Mouse (Mus musculus) embryonic facial prominence, embryonic 15.5 days (tissue): ENCODE data around the gene Wnt16. TPM values are rescaled to one million over a fixed set of nuclear protein-coding genes. Genes with fewer than 3 reads are reported as not detected.
A peak's percentile ranks its signal among the peaks of the same experiment; 100 is the strongest.

ENCODE experiments used
- ATAC-seq: fragments of 200-750 bp; cut with Nextera tagmentation; 2 replicates; pipeline ENCODE4 v1.8.0; 2017; ENCODE audit warnings: low read depth, moderate TSS enrichment; ENCODE audit not compliant: insufficient number of reproducible peaks, low FRiP score, low TSS enrichment
- H3K27ac ChIP-seq: fragments of 300-500 bp; sonication (generic); replicated peaks from 2 replicates; pipeline ENCODE4 v1.5.1; 2015; ENCODE audit warnings: mild to moderate bottlenecking, inconsistent platforms
- H3K27me3 ChIP-seq: fragments of 300-500 bp; sonication (generic); 2 replicates; pipeline ENCODE4 v1.6.1; 2015; ENCODE audit warnings: inconsistent platforms
- H3K36me3 ChIP-seq: fragments of 300-500 bp; sonication (generic); 2 replicates; pipeline ENCODE4 v1.6.1; 2015; ENCODE audit warnings: mild to moderate bottlenecking, inconsistent platforms
- H3K4me1 ChIP-seq: fragments of 300-500 bp; sonication (generic); 2 replicates; pipeline ENCODE4 v1.6.1; 2015; ENCODE audit warnings: inconsistent platforms
- H3K4me2 ChIP-seq: fragments of 300-500 bp; sonication (generic); replicated peaks from 2 replicates; pipeline ENCODE4 v1.6.1; 2015; ENCODE audit warnings: mild to moderate bottlenecking, inconsistent platforms
- H3K4me3 ChIP-seq: fragments of 300-500 bp; sonication (generic); replicated peaks from 2 replicates; pipeline ENCODE4 v1.5.1; 2015; ENCODE audit warnings: mild to moderate bottlenecking, inconsistent platforms
- H3K9ac ChIP-seq: fragments of 300-500 bp; sonication (generic); 2 replicates; pipeline ENCODE4 v1.6.1; 2015; ENCODE audit warnings: inconsistent platforms
- H3K9me3 ChIP-seq: fragments of 300-500 bp; sonication (generic); replicated peaks from 2 replicates; pipeline ENCODE4 v1.6.1; 2016; ENCODE audit warnings: inconsistent platforms
- WGBS: fragments of 180-500 bp; shearing (Covaris S2); methylation state at CpG from one replicate; pipeline ENCODE4 v1.1.7; 2015; 5-methylcytosine and 5-hydroxymethylcytosine counted together
- polyA plus RNA-seq: library from polyadenylated mRNA; unstranded; fragments of >200 nt; fragmentation: Nextera tagmentation; extraction: Ambion mirVana; gene quantifications from 2 replicates; pipeline ENCODE4 v1.2.1, GENCODE M21; 2015

The Wnt16 gene
- polyA plus RNA-seq, 1 experiment from 2014 or later, result 8.9 TPM

- Histone ChIP-seq H3K9me3 (no peaks in the 10 kb centered on the region), H3K36me3 (no peaks in the 10 kb centered on the region), H3K4me2 (peak overlapping the region; percentile 33), H3K4me3 (0 out of 2 replicates have a peak overlapping the region, but pooled peaks have one; percentile 8), H3K27me3 (no peaks in the 10 kb centered on the region), H3K4me1 (peaks cover 19% of the 10 kb centered on the region), H3K27ac (0 out of 2 replicates have a peak overlapping the region, but pooled peaks have one; percentile 52), H3K9ac (no peak overlapping the region)
- peak; percentile 57 for ATAC-seq
- WGBS, result 17% methylated on average over 14 of the region's 14 CpGs
Observed at GRCm38 (mm10) chr6:22280217-22280861, 7.7 kb upstream of the Wnt16 start.

- ATAC-seq, result no peak
- Histone ChIP-seq H3K27me3 (peaks cover 9% of the 10 kb centered on the region), H3K4me3 (no peak overlapping the region), H3K4me1 (peaks cover 19% of the 10 kb centered on the region), H3K9ac (no peak overlapping the region), H3K4me2 (no peak overlapping the region), H3K9me3 (no peaks in the 10 kb centered on the region), H3K36me3 (no peaks in the 10 kb centered on the region), H3K27ac (no peak overlapping the region)
- 86% methylated on average over 4 of the region's 4 CpGs for WGBS
Observed at GRCm38 (mm10) chr6:22282405-22282804, 5.6 kb upstream of the Wnt16 start.

GRCm38 (mm10) chr6:22288737-22289460 is 872 bp downstream of the Wnt16 start:
- no peaks in the 10 kb centered on the region for H3K36me3 ChIP-seq
- H3K4me2 ChIP-seq, result peak overlapping the region; percentile 80
- under 1% methylated on average over 38 of the region's 38 CpGs for WGBS
- H3K27me3 ChIP-seq, result peaks cover 33% of the 10 kb centered on the region
- H3K9me3 ChIP-seq, result no peaks in the 10 kb centered on the region
- peaks cover 23% of the 10 kb centered on the region for H3K4me1 ChIP-seq
- H3K4me3 ChIP-seq, result peak overlapping the region; percentile 47
- no peak overlapping the region for H3K27ac ChIP-seq
- ATAC-seq, result peak; percentile 59
- H3K9ac ChIP-seq, result no peak overlapping the region

GRCm38 (mm10) chr6:22289461-22290021 is 1.5 kb downstream of the Wnt16 start:
- no peaks in the 10 kb centered on the region for H3K9me3 ChIP-seq
- H3K27ac ChIP-seq, result no peak overlapping the region
- H3K4me1 ChIP-seq, result peaks cover 23% of the 10 kb centered on the region
- H3K4me3 ChIP-seq, result peak overlapping the region; percentile 47
- H3K4me2 ChIP-seq, result peak overlapping the region; percentile 80
- no peak for ATAC-seq
- no peaks in the 10 kb centered on the region for H3K36me3 ChIP-seq
- H3K9ac ChIP-seq, result no peak overlapping the region
- H3K27me3 ChIP-seq, result peaks cover 33% of the 10 kb centered on the region
- 4% methylated on average over 21 of the region's 21 CpGs for WGBS

- 84% methylated on average over 8 of the region's 8 CpGs for WGBS
- no peak for ATAC-seq
- H3K27me3 ChIP-seq, result peaks cover 33% of the 10 kb centered on the region
Observed at GRCm38 (mm10) chr6:22290790-22291189, 2.8 kb downstream of the Wnt16 start.

GRCm38 (mm10) chr6:22292056-22292455 is 4.0 kb downstream of the Wnt16 start:
- H3K4me2 ChIP-seq, result no peak overlapping the region
- no peak for ATAC-seq

More at GRCm38 (mm10) chr6:22290790-22291189, 2.8 kb downstream of the Wnt16 start:
- Histone ChIP-seq H3K4me3 (no peak overlapping the region), H3K4me1 (peaks cover 23% of the 10 kb centered on the region), H3K4me2 (no peak overlapping the region), H3K36me3 (no peaks in the 10 kb centered on the region), H3K9ac (no peak overlapping the region), H3K27ac (no peak overlapping the region), H3K9me3 (no peaks in the 10 kb centered on the region)

GRCm38 (mm10) chr6:22293922-22294321 is 5.9 kb downstream of the Wnt16 start:
- Histone ChIP-seq H3K4me2 (no peak overlapping the region), H3K27ac (no peak overlapping the region), H3K27me3 (peaks cover 9% of the 10 kb centered on the region), H3K9me3 (no peaks in the 10 kb centered on the region), H3K4me3 (no peak overlapping the region), H3K9ac (no peak overlapping the region), H3K36me3 (no peaks in the 10 kb centered on the region), H3K4me1 (peaks cover 9% of the 10 kb centered on the region)
- no peak for ATAC-seq
- WGBS, result 40% methylated on average over 3 of the region's 3 CpGs

More at GRCm38 (mm10) chr6:22292056-22292455, 4.0 kb downstream of the Wnt16 start:
- H3K4me3 ChIP-seq, result no peak overlapping the region
- H3K9ac ChIP-seq, result no peak overlapping the region
- no peaks in the 10 kb centered on the region for H3K36me3 ChIP-seq
- H3K9me3 ChIP-seq, result no peaks in the 10 kb centered on the region
- H3K4me1 ChIP-seq, result peaks cover 23% of the 10 kb centered on the region
- WGBS, result 35% methylated on average over 4 of the region's 4 CpGs
- H3K27me3 ChIP-seq, result peaks cover 27% of the 10 kb centered on the region
- H3K27ac ChIP-seq, result no peak overlapping the region

- H3K4me1 ChIP-seq, result no peaks in the 10 kb centered on the region; the same call in 1 of the 2 replicates
- no peak overlapping the region for H3K9ac ChIP-seq
- WGBS, result 66% methylated on average over 6 of the region's 6 CpGs
- no peaks in the 10 kb centered on the region for H3K36me3 ChIP-seq
- H3K9me3 ChIP-seq, result no peaks in the 10 kb centered on the region
- H3K27me3 ChIP-seq, result no peaks in the 10 kb centered on the region
- no peak overlapping the region for H3K27ac ChIP-seq
- H3K4me3 ChIP-seq, result no peak overlapping the region
- no peak for ATAC-seq
- no peak overlapping the region for H3K4me2 ChIP-seq
Observed at GRCm38 (mm10) chr6:22297028-22297427, 9.0 kb downstream of the Wnt16 start.

GRCm38 (mm10) chr6:22298059-22298458 is 10.0 kb downstream of the Wnt16 start:
- Histone ChIP-seq H3K4me2 (no peak overlapping the region), H3K4me1 (no peaks in the 10 kb centered on the region; the same call in 1 of the 2 replicates), H3K27ac (no peak overlapping the region), H3K9me3 (no peaks in the 10 kb centered on the region), H3K9ac (no peak overlapping the region), H3K4me3 (no peak overlapping the region), H3K27me3 (no peaks in the 10 kb centered on the region), H3K36me3 (no peaks in the 10 kb centered on the region; the same call in 1 of the 2 replicates)
- no peak for ATAC-seq
- 63% methylated on average over 14 of the region's 14 CpGs for WGBS

GRCm38 (mm10) chr6:22325364-22326072 is 37.5 kb downstream of the Wnt16 start:
- Histone ChIP-seq H3K27ac (no peak overlapping the region), H3K4me2 (no peak overlapping the region), H3K27me3 (no peaks in the 10 kb centered on the region), H3K4me3 (no peak overlapping the region), H3K9me3 (no peaks in the 10 kb centered on the region), H3K4me1 (no peaks in the 10 kb centered on the region), H3K36me3 (peaks cover 4% of the 10 kb centered on the region), H3K9ac (no peak overlapping the region)
- 57% methylated on average over 13 of the region's 13 CpGs for WGBS
- ATAC-seq, result 0 out of 2 replicates have a peak, but pooled peaks have one; percentile 51

GRCm38 (mm10) chr6:22326289-22326688 is 38.3 kb downstream of the Wnt16 start:
- no peak overlapping the region for H3K9ac ChIP-seq
- no peaks in the 10 kb centered on the region for H3K4me1 ChIP-seq
- 64% methylated on average over 4 of the region's 4 CpGs for WGBS
- no peak overlapping the region for H3K27ac ChIP-seq
- no peak overlapping the region for H3K4me2 ChIP-seq
- no peaks in the 10 kb centered on the region for H3K9me3 ChIP-seq
- H3K27me3 ChIP-seq, result no peaks in the 10 kb centered on the region
- H3K4me3 ChIP-seq, result no peak overlapping the region
- ATAC-seq, result no peak; the same call in 1 of the 2 replicates
- peaks cover 4% of the 10 kb centered on the region for H3K36me3 ChIP-seq
